Mouse (Mus musculus): Measurements from ENCODE around the gene Gm45785.

Gene Gm45785

DNA sequence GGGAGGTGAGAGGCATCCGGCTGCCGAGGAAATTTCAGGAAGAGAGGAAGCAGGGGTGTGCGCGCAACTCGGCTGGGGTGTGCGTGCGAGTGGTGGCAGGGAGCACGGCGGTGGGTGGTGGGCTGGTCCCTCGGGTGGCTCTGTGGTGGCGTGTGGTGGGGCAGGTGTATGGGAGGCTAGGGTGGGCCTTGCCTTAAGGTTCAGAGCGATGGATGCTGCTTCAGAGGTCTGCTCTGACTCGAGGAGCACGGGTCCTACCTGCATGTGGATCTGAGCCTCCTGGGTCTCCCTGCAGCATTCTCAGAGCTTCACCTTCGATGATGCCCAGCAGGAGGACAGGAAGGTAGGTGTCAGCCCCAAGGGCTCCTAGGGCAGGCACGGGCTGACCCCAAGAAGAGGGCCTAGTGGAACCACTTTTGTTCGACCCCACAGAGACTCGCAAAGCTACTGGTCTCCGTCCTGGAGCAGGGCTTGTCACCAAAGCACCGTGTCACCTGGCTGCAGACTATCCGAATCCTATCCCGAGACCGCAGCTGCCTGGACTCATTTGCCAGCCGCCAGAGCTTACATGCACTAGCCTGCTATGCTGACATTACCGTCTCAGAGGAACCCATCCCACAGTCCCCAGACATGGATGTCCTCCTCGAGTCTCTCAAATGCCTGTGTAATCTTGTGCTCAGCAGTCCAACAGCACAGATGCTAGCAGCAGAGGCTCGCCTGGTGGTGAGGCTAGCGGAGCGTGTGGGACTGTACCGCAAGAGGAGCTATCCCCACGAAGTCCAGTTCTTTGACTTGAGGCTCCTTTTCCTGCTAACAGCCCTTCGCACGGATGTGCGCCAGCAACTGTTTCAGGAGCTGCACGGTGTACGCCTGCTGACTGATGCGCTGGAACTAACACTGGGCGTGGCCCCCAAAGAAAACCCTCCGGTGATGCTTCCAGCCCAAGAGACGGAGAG is 1.7 kb upstream of the Gm45785 start, which contains the start of gene Bet1l:
TSS of gene Bet1l (minus strand) at position 28 of the 956 bp plus-strand sequence.
- DNase-seq (ENCODE audit: low spot score in 2 of 2), result peak in 1 of 2 experiments; percentile 71

DNA sequence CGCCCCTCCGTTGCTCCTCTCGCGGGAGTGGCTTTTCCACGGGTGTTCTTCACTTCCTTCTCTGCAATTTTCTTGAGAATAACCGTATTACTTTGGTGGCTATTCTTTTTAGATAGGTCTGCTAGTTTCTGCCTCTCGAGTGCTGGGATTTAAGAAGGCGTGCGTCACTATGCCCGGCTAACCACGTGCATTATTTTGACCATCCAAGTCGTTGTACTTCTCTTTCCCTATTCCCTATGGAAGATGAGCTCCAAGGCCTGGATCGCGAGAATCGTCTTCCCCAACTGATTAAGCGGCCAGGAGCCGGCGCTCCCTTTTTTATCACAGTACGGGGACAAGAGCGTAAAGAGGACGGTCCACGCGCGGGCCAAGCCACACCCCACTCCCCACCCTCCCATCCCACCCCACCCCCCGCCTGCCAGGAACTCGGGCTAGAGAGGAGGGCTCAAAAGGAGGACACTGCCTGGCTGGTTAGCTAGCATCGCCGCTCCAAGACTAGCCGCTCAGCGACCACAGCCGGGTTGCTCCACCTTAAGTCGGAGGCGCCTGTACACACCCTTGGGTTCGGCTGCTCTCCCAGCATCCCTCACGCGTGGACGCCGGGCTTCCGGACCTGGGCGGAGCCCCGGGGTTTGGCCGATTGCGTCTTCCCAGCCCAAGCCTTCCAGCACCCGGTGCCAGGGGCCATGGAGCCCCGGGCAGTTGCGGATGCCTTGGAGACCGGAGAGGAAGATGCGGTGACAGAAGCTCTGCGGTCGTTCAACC is 836 bp upstream of the Gm45785 start, which contains the start of gene Ric8a:
TSS of gene Ric8a (plus strand) at position 173 of the 765 bp plus-strand sequence.
- DNase-seq (ENCODE audit: low spot score in 2 of 2), result peak; percentile 89 to 94

GRCm38 (mm10) chr7:140855181-140855580 is 950 bp downstream of the Gm45785 start:
- peak in 1 of 2 experiments; percentile 60 for DNase-seq (ENCODE audit: low spot score in 2 of 2)

DNA sequence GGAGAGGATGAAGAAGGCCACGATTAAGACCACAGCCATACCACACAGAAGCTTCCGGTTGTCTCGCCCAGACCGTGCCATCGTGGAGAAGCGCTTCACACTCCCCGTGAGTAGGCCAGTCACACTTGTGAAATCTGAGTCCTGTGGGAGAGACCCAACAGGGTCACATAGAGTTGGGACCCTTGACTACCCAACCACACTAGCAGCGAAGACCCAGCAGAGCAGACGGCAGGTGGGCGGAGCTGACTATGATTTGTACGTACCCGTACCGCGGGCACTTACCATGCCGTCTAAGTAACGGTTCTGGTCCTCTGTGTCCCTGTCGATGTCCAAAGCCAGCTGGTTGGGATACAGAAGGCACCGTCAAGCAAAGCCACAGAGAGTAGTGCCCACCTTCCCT is 1.6 kb downstream of the Gm45785 start:
- DNase-seq (ENCODE audit: low spot score in 2 of 2), result peak in 1 of 2 experiments; percentile 57

DNA sequence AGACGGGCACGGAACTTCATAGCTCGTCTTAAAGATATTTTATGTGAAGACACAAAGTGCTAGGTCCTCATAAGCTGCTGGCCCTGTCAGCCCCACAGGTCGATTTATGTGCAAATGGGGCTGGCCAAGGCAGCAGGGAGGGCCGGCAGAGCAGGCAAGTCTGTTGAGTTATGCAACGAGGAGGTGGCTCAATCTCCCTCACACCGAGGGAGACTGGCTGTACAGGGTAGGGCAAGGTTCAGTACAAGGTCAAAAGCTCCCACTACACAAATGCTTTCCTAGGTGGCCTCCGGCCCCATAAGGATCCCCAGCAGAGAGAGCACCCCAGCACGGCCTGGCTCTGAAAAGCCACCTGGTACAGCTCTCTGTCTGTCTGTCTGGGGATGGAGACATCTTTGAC is 2.7 kb downstream of the Gm45785 start:
- DNase-seq (ENCODE audit: low spot score in 2 of 2), result peak in 1 of 2 experiments; percentile 59

DNA sequence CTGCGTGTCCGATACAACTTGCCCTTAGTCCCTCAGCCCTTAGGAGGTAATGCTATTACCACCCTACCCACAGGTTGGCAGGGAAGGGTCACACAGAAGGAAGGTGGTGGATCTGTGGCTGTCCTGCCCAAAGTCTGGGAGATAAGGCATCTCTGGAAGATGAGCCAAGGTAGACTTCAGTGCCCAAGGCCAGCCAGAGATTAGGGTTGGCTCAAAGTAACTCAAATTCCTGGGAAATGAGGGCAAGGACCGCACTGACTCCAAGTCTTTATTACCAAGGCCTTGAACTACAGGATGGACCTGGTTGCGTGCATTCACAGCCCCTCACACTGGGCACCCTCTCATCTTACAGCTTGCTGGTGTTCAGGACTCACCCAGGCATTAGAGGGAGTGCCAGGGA is 4.2 kb downstream of the Gm45785 start:
- no peak for DNase-seq (ENCODE audit: low spot score in 2 of 2)

DNA sequence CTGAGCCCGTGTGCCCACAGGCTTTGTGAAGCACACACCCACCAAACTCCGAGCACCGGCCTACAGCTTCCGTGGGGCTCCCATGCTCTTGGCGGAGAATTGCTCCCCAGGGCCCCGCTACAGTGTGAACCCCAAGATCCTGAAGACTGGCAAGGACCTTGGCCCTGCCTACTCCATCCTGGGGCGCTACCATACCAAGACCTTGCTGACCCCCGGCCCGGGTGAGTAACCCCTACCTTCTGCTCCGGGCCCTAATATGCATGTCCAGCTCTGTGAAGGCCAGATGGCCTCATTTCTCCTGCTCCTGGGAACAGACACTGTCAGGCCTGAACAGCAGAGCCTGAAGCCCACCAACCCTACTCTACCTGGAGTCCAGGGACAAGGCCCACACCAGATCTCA is 7.5 kb downstream of the Gm45785 start:
- no peak for DNase-seq (ENCODE audit: low spot score in 2 of 2)

DNA sequence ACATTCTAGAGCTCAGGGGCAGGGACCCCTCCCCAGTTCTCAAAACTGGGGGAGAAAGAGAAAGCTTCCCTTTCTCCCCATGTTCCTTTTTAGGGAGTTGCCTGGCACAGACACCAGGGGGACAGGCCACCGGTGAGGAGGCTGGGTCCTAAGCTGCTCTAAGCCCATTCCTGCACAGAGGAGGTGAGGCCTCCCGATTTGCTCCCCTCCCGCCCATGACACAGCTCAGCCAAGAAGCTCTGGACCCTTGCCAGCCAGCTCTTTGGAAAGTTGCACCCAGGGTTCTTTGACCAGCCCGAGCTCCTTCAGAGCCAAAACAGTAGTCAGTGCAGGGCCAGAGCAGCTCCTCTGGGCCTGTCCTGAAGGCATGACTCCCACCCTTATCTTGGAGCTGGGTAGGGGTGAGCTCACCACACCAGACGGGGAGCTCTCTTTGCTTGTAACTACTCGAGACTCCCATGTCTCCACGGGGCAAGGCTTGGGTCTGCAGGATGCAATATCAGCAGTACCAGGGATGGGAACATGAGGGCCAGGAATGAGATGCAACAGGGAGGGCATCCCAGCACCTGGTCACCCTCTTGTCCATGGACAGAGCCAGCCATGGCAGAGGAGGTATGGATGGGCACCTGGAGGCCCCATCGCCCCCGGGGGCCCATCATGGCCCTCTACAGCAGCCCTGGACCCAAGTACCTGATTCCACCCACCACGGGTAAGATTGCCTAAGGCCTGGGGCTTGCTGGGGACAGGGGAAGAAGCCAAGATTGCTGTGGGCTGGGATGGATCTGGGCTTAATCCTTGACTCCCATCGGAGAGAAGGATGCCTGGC is 8.2 kb downstream of the Gm45785 start, which contains the start of gene Odf3:
TSS of gene Odf3 (plus strand) at position 51 of the 826 bp plus-strand sequence.
- no peak for DNase-seq (ENCODE audit: low spot score in 2 of 2)

DNA sequence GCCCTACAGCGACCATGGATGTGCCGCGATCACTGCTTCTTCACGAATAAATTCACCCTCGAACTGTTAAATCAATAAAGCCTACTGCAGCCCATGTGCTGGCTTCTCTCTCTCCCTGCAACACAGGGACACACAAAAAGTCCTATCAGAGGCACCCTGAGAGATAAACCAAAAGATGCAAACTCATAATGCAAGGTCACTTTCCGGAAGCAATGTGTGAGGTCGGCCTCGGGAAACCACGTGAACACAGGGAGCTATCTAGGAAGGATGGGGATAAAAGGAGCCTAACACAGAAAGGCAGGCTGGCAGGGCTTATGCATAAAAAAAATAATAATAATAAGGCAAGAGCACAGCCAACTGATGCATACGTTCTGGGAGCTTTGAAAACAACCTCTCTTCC is 9.5 kb downstream of the Gm45785 start:
- no peak for DNase-seq (ENCODE audit: low spot score in 2 of 2)

DNA sequence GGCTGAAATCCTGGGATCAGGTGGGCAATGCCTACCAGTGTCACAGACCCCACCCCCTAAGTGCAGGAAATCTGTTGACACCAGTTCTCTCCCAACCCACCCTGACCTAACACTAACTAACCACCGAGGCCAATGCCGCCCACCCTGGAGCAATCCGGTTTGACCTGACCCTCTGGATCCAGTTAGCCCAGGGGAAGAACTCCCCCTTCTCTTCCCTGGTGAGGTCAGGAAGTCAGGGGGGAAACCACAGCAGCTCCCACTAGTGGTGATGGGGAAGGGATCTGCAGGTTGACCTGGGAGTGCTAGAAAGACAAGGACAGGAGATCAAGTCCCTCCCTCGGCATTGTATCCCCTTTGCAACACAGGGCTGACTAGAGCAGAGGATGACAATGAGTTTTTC is 10.4 kb downstream of the Gm45785 start:
- no peak for DNase-seq (ENCODE audit: low spot score in 2 of 2)

GRCm38 (mm10) chr7:140844905-140845665 is 11.0 kb downstream of the Gm45785 start, which contains the start of gene Scgb1c1:
Gene Scgb1c1 (plus strand): TSS chr7:140845547.
- DNase-seq (ENCODE audit: low spot score in 2 of 2), result peak; percentile 87 to 97

- DNase-seq (ENCODE audit: low spot score in 2 of 2), result no peak
These were observed 12.3 kb downstream of the Gm45785 start for GRCm38 (mm10) chr7:140843806-140844205.

DNA sequence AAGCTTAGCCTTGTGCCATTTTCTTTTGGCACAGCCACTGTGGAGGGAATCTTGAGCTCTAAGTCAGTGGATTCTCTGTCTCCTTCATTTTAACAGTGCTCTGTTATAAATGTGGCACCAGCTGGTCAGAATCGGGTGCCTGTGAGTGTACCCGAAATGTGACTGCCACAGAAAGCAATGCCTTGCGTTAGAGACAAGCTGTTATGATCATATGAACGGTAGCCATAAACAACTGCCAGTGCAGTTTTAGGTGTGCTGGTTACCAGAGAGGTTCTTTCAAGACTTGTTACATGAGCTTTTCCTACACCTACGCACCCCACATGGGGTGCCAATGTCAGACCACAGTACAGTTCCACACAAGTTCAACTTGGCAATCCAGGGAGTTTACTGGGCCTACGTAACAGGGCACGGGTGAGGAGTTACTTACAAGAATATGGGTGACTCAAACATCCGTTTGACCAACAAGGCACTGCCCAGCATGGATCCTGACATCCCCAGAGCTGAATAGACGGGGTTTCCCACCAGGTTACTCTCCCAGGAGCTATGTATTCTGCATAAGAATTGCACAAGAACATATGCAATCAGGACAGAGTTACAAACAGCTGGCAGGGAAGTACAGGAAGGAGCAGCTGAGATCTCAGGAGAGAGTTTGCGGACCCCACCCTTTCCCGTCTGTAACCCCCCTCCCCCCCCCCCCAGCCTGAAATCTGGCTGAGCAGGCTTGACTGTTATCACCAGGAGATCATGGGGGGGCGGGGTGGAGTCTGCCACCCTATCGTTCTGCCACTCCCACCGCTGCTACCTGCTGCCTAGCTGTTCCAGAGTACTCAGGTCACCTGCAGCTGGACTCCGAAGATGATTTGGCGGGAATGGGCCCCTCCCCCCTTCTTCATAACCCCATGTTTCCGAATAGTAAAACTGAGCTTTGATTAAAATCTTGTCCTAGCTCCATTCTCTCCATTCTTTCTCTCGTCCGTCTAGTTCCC is 15.1 kb downstream of the Gm45785 start:
- no peak for DNase-seq (ENCODE audit: low spot score in 2 of 2)

DNA sequence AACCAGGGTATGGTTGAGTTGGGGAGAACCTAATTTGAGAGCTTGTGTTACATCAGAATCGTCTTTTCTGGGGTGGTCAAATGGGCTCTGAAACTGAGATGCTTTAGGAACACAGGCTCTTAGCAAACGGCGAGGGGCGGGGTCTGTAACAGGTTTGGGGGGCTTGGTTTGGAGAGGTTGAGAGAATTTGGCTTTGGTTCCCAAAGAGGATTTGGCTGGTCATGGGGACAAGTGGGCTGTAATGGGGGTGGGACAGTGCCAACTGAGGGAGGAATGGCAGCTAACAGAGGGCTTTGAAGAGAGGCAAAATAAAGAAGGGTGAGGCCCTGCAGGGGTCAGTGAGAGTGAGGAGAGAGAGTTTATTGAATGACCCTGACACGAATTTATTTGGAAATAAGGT is 16.6 kb downstream of the Gm45785 start:
- no peak for DNase-seq (ENCODE audit: low spot score in 2 of 2)

- peak in 1 of 2 experiments; percentile 55 for DNase-seq (ENCODE audit: low spot score in 2 of 2)
These were observed 19.7 kb downstream of the Gm45785 start for GRCm38 (mm10) chr7:140836243-140837115.

DNA sequence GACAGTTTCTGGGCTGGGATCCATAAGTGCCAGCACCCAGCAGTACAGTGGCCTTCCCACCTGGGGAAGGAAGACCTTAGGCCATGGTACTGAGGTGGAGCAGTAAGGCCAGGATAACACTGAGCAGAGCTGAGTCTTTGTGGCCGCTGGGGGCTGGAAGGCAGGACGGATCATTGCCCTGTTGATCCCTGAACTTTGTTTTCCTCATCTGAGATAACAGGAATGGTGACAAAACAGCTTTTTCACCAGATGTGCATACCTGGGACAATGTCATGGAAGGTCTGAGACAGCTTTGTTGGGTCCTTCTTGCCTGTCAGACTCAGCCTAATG is 20.4 kb downstream of the Gm45785 start:
- DNase-seq (ENCODE audit: low spot score in 2 of 2), result no peak

DNA sequence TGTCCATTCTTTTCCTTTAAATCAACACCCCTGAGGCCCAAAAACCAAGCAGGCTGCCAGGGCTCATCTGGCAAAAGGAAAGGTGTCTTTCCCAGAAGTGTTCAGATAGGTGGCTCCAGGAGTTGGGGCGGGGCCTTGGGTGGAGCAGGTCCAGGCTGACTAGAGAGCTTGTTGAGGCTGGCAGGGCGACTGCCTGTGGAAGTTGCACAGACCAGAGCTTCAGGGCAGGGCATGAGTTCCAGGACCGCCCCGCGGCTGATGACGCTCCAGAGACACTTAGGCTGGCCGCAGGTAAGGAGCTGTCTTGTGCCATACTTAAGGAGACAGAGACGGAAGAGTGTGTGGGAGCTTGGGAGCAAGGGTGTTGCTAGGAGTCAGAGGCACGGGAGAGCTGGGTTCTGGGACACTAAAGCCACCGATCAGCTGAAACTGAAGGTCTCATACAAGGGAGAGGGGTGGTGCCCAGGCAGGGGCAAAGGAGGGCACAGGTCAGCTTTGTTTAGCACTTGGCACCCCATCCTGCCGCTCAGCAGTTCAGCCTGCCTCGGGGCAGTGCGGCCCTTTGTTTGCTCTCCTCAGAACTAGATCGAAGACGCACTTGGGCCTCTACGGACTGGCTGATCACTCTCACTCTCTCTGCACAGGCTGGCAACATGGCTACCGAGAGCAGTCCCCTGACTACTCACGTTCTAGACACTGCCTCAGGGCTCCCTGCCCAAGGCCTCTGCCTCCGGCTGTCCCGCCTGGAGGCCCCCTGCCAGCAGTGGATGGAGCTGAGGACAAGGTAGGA is 21.0 kb downstream of the Gm45785 start, which contains the start of gene Urah:
TSS of gene Urah (plus strand) at position 51 of the 790 bp plus-strand sequence.
- DNase-seq (ENCODE audit: low spot score in 2 of 2), result no peak

GRCm38 (mm10) chr7:140833341-140833740 is 22.8 kb downstream of the Gm45785 start:
- DNase-seq (ENCODE audit: low spot score in 2 of 2), result peak in 1 of 2 experiments; percentile 51
